Mouse (Mus musculus) left cerebral cortex, postnatal 25 days (tissue): ENCODE data around the gene Ccdc34. TPM values are rescaled to one million over a fixed set of nuclear protein-coding genes. Genes with fewer than 3 reads are reported as not detected.

Source experiments
- DNase-seq, 2 experiments: peaks; one replicate each; pipeline ENCODE4 v3.0.0; 2022; ENCODE audit warnings: low spot score in 2 of 2, mixed read lengths in 1 of 2
- intact Hi-C: fragments of 180-260 bp; cut with DNase I; formaldehyde crosslinking; loops from one replicate; pipeline ENCODE4 v1.15.1; 2025
- total RNA-seq, 2 experiments: library from RNA; stranded (reverse); gene quantifications; 2 replicates each; pipeline ENCODE4 v1.2.3; 2021

Gene Ccdc34
- total RNA-seq, 2 experiments from 2014 or later: 13.2 to 14.2 TPM

DNA sequence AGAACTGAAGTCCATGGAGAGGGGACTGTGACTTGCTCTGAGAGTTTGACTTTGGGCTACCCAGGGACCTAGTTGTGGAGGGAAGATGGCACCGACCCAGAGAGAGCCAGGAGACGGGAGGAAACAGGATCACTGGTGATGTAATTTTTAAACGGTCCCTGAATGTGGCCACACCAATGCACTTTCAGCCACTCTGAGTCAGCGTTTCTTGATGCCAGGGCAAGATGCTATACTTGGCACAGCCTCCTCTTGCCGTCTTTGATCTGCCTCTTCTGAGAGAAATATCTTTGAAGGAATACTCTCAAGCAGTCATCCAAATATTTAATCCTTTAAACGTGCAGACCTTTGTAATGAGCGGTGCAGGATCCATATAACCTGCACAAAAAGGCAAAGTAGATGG, 154.8 kb downstream of the Ccdc34 start:
- no peak for DNase-seq
- intact Hi-C loops: no loop called here

DNA sequence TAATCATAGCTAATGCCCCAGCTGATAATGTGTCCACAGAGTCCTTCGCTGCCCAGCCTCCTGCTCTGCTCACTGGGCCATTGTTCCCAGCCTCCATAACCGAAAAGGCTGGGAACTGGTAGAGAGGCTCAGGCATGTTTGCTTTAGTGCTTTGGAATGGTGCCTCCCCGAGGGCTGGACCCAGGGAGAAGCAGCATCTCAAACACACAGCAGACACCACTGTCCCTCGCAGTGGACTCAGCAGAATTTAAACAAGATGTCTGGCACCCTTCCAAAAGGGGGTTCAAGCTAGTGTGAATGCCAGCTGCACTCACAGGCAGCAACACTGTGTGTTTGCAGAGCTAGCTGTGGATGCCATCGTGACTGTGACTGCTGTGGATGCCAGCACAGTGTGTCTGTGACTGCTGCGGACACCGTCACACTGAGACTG, 156.2 kb downstream of the Ccdc34 start:
- intact Hi-C loops: no loop called here
- no peak for DNase-seq

DNA sequence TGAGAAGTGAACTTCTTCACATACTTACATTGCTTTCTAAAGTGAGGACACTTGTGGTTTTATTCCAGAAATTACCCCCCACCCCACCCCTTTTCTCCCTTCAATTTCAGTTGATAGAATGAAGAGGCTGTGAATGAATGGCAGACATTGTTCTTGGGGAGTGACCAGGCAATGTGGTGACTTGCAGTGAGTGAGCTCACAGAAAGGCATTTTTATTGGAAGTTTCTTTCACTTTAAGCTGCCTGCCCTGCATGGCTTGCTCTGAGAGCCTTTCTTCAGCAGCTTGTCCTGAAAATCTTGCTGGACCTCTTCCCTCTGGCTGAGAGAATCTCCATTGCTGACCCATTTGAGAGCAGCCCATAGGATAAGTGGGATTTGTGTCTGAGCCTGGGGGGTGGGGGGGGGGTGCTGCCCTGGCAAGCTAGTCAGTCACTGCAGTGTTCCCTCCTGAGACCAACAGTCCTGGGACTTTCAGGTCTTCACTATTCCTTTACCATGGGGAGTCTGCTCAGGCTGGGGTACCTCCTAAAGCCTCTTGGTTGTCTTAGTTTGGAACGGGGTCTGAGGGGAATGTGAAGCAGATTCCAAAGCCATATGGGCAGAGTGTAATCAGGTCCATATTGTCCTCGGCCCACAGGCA, 159.3 kb downstream of the Ccdc34 start:
- DNase-seq: no peak
- intact Hi-C loops: no loop called here

DNA sequence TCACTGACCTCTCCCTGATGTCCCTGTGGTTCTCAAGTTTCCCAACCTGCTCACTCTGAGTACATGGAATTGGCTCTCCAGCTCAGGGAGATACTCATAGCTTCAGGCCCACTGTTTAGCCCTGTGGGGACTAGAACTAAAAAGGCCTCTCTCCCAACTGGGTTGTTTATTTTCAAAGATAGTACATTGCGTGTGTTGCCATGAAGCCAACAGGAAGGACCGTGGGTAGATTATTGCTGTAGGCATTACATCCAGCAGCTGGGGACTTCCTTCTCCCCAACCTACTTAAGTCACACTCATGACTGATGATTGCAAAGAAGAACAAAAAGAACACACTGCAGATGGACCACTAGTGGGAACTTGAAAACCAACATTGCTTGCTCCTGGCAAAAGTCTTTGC, 159.8 kb downstream of the Ccdc34 start:
- intact Hi-C loops: no loop called here
- no peak for DNase-seq

DNA sequence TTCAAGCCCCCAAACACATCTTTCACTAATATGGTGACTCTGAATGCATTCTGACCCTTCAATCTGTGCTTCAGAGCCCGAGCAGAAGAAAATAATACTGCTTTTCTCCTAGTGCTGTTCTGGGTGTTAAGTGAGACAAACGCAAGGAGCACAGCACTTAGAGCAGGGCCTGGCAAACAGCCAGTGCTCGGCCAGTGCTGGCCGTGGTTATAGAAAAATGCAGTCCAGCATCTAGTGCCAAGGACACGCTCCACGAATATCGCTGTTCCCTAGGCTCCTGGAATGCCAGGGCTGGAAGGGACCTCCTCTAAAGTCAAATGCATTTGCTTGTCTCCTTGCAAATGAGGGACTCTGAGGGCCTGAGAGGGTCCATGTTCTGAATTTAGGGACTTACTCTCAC, 160.3 kb downstream of the Ccdc34 start:
- intact Hi-C loops: no loop called here
- DNase-seq: no peak

DNA sequence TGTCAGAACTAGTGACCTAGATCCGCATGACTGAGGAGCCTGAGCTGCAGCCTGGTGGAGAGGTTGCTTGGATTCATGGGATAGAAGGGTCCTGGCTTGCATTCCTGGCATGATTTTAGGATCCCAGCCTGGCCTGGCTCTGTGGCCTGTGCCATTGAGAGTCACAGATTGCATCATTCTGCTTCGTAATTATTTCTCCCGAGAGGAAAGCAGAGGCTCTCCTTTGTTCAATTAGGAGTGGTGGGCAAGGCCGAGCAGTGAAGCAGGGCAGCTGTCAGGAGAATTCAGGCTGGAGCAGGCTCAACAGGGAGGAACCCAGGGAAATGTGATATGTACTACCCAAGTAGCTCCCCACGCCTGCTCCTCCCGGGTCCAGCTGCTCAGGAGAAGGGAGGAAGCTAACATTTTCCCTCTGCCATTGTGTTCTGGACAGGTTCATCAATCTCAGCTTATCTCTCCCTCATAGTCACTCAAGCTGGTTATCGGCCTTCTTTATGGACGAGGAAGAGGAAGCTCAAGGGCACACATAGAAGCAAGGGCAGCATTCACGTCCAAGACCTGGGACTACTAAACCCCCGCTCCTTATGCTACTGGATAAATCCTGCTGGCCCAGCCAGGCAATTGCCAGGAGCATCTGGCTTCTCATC, 162.2 kb downstream of the Ccdc34 start:
- intact Hi-C loops: no loop called here
- DNase-seq: no peak

DNA sequence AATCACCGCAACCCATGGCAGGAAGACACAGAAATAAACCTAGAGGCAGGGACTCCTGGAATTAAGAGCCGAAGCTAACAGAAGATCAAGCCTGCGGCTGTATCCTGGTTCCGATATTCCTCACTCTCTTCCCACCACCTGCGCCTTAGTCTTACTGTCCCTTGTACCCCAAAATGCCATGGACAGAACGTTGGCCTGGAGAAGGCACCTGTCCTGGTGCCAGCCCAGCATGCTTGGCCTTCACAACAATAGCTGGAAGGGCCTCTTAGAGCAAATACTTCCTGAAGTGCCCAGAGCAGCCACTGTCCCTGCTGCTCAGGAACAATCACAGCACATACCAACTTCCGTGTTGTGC, 162.7 kb downstream of the Ccdc34 start:
- intact Hi-C loops: no loop called here
- DNase-seq: no peak

DNA sequence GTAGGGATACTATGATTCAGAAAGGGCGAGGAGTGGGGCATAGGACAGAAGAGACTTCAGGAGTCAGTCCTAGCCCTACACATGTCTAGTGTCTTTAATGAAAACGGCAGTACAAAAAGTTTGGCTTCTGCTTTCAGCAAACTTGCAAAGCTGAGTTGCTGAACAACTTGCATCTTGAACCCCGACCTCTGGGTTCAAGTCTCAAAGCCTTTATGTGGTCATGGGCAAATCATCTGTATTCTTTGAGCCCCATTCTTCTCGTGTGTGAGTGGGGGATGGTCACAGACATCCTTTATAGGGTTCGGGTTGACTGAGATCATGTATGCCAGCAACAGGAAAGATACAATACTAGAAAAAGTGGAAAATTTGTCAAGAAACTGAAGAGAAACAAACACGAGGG, 164.0 kb downstream of the Ccdc34 start:
- no peak for DNase-seq
- intact Hi-C loops: no loop called here

DNA sequence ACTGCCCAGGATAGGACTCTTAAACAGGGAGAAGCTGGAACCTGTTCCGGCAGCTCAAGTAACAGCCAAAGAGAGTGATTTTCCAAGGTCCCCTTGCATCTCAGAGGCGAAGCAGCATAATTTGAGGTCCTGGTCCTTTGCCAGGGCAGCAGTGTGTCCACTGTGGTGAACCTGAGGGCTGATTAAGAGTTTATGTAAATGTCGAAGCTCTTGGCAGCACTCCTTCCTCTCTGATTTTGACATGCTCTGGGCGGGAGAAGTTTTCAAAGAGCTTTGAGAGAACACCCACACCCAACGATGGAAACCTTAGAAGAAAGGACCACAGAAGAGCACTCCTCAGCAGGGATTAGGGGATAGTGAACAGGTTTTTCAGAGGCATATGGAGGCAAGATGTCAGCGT, 164.6 kb downstream of the Ccdc34 start:
- intact Hi-C loops: no loop called here
- peak in 1 of 2 experiments; percentile 23 for DNase-seq

DNA sequence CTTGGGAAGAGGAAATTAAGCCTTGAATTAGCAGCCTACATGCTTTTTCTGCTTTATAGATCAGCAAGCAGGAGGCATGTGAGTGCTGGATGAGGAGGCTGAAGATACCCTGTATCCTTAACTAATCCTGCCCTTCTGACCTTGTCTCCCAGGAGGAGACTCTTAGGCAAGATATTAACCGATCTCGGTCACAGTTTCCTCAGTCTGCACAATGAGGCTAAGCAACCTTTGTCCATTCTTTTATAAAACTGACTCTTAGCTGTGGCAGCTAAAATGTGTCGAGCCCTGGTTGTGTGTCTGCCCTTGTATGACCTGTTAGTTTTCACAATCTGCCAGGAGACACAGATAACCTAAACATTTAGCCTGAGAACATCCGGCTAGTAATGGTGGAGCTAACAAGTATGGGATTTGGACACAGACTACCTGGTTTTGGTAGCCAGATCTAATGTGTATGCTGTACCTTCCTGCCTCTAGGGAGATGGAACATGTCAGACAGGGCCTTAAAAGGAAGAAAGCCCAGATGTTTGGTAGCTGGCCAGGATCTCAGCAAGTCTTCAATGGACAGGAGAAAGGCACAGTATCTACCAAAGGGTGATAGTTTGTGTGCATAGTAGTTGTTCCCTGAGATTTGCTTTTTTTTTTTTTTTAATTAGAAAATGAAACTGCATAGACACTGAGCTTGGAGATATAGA, 165.3 kb downstream of the Ccdc34 start:
- no peak for DNase-seq
- intact Hi-C loops: no loop called here

DNA sequence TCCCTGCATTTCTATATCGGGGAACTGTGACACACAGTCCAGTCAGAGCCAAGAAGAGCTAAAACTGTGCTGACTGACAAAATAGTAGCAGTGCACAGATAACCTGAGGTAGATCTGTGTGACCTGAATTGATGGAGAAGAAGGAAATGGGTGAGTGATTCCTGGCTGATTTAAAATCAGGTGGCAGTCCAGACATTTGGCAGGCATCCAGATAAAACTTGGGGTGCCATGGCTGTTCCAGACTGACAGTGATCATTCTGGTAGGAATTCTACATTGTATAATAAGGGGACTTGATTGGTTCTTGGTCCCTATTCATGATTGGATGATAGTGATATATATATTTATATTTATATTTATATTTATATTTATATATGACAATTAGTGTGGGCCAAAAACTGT, 166.5 kb downstream of the Ccdc34 start:
- intact Hi-C loops: no loop called here
- DNase-seq: no peak

DNA sequence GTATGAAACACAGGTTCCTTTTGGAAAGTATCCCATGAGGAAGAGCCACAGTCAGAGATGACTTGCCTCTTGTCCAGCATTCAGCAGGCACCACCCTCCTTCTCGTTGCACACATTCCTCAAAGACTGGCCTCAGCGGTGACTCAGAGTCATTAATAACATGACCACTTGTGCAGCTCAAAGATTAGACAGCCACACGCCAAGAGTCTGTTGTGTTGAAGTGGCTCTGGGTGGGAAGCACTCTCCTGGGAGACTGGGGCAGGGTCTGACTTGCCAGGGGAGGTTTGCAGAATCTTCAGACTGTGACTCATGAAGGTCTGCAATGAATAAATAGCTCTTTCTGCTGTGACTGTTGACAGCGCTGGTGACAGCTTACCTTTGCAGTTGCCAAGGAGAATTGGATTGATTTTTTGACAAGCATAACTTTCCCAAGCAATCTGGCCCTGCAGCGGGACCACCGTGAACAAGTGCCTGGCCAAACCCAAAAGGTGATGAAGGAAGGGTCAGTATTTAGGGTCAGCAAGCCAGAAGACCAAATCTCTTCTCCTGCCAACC, 168.9 kb downstream of the Ccdc34 start:
- DNase-seq: no peak
- intact Hi-C loops: no loop called here

DNA sequence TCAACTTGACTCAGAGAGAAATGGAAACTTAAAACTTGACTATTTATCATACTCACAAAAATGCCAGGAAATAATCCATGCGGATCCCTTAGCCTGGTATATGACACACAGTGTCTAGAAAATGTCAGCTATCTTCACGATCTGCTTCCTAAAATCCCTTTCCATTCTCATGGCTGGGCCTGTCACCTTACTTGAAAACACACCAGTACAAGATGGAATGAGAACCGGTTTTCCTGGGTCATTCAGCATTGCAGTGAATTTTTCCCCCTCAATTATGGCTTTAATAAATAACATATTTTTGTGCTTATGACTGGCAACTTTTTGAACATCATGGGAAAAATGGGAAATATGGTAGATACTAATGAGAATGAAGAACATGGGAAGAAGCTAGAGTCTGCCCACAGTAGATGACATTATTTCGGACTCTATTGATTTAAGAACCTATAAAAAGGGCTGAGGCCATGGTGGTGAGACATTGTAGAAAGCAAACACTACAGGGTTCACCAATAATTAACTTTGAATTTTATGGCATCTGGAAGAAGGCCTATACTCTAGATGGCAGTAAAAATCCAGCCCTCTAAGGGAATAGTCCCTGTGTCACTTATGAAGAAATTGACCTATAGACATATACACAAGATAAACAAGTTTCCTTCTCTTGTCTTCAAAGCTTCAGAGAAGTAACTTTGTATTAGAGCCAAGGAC, 171.2 kb downstream of the Ccdc34 start:
- intact Hi-C loops: no loop called here
- no peak for DNase-seq

DNA sequence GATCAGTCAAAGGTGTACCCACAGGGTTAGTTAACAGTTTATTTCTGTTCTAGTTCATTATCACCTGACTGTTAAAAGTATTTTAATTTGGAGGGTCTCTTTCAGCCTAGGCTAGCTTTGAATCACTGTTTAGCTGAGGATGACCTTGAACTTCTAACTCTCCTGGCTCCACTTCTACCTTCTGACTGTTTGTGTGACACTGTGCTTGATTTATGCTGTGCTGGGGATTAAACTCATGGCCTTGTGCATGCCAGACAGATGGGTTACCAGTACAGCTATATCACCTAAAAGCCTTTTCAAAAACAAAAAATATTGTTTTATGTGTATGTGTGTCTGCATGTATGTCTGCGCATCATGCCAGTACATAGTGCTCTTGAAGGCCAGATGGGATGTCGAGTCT, 172.8 kb downstream of the Ccdc34 start:
- DNase-seq: no peak
- intact Hi-C loops: no loop called here

DNA sequence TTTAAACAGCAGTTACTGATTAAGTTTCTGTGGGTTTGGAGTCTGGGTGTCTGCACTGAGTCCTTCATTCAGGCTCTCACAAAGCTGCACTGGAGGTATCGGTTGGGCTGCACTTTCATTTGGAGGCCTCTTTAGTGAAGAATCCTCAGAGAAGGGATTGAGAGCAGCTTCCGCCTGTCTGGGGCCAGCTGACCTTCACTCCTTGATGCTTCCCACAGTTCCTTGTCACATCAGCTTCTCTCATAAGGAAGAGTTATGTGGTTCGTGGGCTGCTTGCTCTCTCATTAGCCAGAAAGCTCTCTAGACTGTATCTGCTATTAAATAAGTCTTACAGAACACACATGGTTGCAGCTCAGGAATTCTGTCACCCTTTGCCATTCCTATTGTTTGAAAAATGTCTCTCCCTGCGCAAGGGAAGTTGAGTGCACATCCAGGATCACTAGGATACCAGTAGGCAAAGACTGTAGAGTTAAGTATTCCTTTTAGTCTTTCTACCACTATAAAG, 173.6 kb downstream of the Ccdc34 start:
- no peak for DNase-seq
- intact Hi-C loops: no loop called here

DNA sequence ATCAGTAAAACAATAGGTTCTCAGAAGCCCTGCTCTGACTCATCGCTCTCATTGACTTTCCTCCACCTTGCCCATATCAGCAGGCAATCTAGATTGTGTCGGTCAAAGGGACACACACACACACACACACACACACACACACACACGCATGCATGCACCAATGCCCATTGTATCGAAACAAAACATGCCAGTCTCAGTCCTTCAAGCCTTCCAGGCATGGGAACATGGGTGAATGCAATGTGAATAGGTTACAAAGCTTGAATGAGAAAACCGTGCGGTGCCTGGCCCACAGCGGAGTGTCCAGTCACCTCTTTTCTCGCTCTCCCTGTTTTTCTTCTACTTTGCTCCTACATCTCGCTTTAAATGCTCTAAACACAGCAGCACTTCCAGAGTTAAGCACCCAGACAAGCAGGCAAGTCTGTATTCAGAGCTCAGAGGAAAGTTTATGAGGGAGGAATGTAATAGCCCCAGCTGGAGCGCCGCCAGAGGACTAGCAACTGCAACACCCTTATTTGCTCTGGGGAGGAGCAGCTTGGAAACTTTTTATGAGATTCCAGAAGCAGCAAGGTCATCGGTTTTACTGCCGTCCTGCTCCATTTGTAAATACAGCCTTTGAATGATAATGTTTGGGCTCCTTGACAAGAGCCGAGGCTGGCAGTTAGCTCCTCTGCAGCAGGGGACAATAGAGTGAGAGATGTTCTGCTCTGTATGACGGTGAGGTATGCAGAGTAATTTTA, 174.5 kb downstream of the Ccdc34 start:
- intact Hi-C loops: no loop called here
- no peak for DNase-seq

DNA sequence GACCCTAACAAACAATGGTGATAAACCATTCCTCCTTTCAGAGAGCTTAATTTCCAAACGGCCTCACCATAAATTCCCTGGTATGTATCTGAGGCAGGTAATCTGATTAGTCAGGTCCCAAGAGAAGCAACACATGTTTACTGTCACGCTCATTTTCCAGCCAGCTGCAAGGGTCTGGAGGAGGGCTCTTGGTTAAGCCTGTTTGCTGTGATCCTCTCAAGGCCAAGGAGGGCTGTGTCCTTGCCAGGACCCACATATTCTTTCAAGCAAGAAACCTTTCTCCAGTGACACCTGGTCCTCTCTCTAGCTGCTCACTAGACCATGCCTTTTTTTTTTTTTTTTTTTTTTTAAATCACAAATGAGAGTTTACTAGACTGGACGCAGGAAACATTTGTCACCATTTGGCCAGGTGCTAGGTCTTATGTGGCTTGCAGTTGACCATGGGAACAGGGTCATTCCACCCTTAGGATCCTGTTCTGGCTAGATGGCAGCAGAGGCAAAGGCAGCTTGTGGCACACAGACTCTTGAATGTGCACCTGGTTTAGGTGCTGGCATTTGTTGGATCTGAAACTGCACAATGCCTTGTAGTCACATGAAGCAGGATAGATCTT, 175.2 kb downstream of the Ccdc34 start:
- intact Hi-C loops: no loop called here
- no peak for DNase-seq

DNA sequence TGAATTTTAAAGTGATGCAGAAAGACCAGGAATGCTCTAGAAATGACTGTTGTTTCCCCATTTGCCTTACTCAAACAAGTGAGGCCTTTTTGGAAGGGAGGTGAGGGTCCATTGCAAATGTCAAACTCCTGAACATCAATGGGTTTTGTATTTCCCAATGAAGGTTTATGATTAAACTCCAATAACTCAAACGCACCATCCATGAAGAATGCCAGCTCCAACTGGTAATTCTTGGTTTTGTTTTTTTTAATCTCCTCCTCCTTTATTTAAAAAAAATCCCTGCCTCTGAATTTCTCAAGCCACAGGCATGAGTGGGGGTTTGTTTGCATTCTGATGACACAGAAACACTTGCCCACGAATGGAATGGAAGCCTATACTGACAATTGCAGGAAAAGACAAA, 178.9 kb downstream of the Ccdc34 start:
- intact Hi-C loops: no loop called here
- no peak for DNase-seq

DNA sequence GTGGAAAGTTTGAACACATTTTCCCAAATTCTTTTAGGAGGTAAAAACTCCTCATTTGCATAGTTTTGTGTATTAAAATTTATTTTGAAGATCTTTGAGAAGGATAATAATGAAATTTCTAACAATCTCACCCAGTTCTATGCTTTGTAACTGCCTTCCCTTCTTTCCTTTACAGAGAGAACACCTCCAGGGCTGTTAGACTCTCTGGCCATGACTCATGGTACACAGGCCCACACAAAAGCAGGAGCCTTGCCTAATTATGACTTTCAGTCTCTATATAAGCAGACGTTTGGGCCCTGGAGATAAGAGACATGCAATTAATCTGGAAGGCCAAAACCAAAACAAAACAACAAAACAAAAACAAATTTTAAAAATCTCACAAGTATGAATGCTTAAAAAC, 182.0 kb downstream of the Ccdc34 start:
- intact Hi-C loops: no loop called here
- DNase-seq: peak in 1 of 2 experiments; percentile 21
